Mouse (Mus musculus) left cerebral cortex, postnatal 25 days (tissue): Measurements from ENCODE around the gene L3mbtl3. TPM values are rescaled to one million over a fixed set of nuclear protein-coding genes. Genes with fewer than 3 reads are reported as not detected.
A peak's percentile ranks its signal among the peaks of the same experiment; 100 is the strongest.

ENCODE experiments used
- DNase-seq, 2 experiments: peaks; one replicate each; pipeline ENCODE4 v3.0.0; 2022; ENCODE audit warnings: low spot score in 2 of 2, mixed read lengths in 1 of 2
- intact Hi-C: fragments of 180-260 bp; cut with DNase I; formaldehyde crosslinking; loops from one replicate; pipeline ENCODE4 v1.15.1; 2025
- total RNA-seq, 2 experiments: library from RNA; stranded (reverse); gene quantifications; 2 replicates each; pipeline ENCODE4 v1.2.3; 2021

L3mbtl3 gene
- 10 to 100 TPM; 26.4 to 28.0 TPM for total RNA-seq

GRCm38 (mm10) chr10:26375790-26376545 is at the start of gene L3mbtl3:
Gene L3mbtl3 (minus strand): TSS chr10:26375971.
- intact Hi-C loops, result no loop called here
- DNase-seq, result peak; percentile 86 to 90

- no peak for DNase-seq
- intact Hi-C loops, result no loop called here
Measured at GRCm38 (mm10) chr10:26421168-26421567, 45.4 kb upstream of the L3mbtl3 start.

GRCm38 (mm10) chr10:26388656-26389055 is 12.9 kb upstream of the L3mbtl3 start:
- intact Hi-C loops, result no loop called here

GRCm38 (mm10) chr10:26377332-26377602 is 1.5 kb upstream of the L3mbtl3 start:
- intact Hi-C loops, result no loop called here
- no peak for DNase-seq

More at GRCm38 (mm10) chr10:26388656-26389055, 12.9 kb upstream of the L3mbtl3 start:
- no peak for DNase-seq

GRCm38 (mm10) chr10:26376546-26377331 is 968 bp upstream of the L3mbtl3 start:
- intact Hi-C loops, result no loop called here
- DNase-seq, result no peak

- intact Hi-C loops, result no loop called here
- DNase-seq, result no peak
Measured at GRCm38 (mm10) chr10:26375351-26375751, 420 bp downstream of the L3mbtl3 start.

GRCm38 (mm10) chr10:26374436-26375311 is 1.1 kb downstream of the L3mbtl3 start:
- DNase-seq, result peak; percentile 60 to 70
- intact Hi-C loops, result loop anchor here (5.0 kb wide), 4 partner anchors 168 to 623 kb away; partner anchors contain the start of gene Arhgap18

GRCm38 (mm10) chr10:26373951-26374435 is 1.8 kb downstream of the L3mbtl3 start:
- intact Hi-C loops, result loop anchor here (2.0 to 5.0 kb wide), 6 partner anchors 121 to 623 kb away; partner anchors contain the start of gene Arhgap18
- peak; percentile 46 to 56 for DNase-seq

GRCm38 (mm10) chr10:26372940-26373931 is 2.5 kb downstream of the L3mbtl3 start:
- intact Hi-C loops, result loop anchor here (2.0 to 5.0 kb wide), 6 partner anchors 122 to 624 kb away; partner anchors contain the start of gene Arhgap18
- DNase-seq, result peak; percentile 79 to 92

- DNase-seq, result no peak
- intact Hi-C loops, result loop anchor here (5.0 kb wide), 4 partner anchors 171 to 626 kb away; partner anchors contain the start of gene Arhgap18
Measured at GRCm38 (mm10) chr10:26371416-26371815, 4.4 kb downstream of the L3mbtl3 start.

GRCm38 (mm10) chr10:26364942-26365341 is 10.8 kb downstream of the L3mbtl3 start:
- intact Hi-C loops, result no loop called here
- no peak for DNase-seq

GRCm38 (mm10) chr10:26364326-26364856 is 11.4 kb downstream of the L3mbtl3 start:
- peak in 1 of 2 experiments; percentile 23 for DNase-seq
- intact Hi-C loops, result no loop called here

- no peak for DNase-seq
- intact Hi-C loops, result no loop called here
Measured at GRCm38 (mm10) chr10:26363605-26364004, 12.2 kb downstream of the L3mbtl3 start.

- intact Hi-C loops, result no loop called here
- no peak for DNase-seq
Measured at GRCm38 (mm10) chr10:26358798-26359197, 17.0 kb downstream of the L3mbtl3 start.

GRCm38 (mm10) chr10:26358231-26358630 is 17.5 kb downstream of the L3mbtl3 start:
- DNase-seq, result peak; percentile 23 to 68
- intact Hi-C loops, result no loop called here

GRCm38 (mm10) chr10:26353781-26354180 is 22.0 kb downstream of the L3mbtl3 start:
- DNase-seq, result no peak
- intact Hi-C loops, result no loop called here

- intact Hi-C loops, result no loop called here
- no peak for DNase-seq
Measured at GRCm38 (mm10) chr10:26351129-26351738, 24.5 kb downstream of the L3mbtl3 start.

- no peak for DNase-seq
- intact Hi-C loops, result no loop called here
Measured at GRCm38 (mm10) chr10:26350153-26350552, 25.6 kb downstream of the L3mbtl3 start.
